Mouse (Mus musculus) lung, embryonic 15.5 days (tissue): ENCODE measurements around the gene Scrn1. TPM values are rescaled to one million over a fixed set of nuclear protein-coding genes. Genes with fewer than 3 reads are reported as not detected.

ENCODE experiments used
- ATAC-seq: fragments of 200-750 bp; cut with Nextera tagmentation; 2 replicates; pipeline ENCODE4 v1.8.0; 2017; ENCODE audit warnings: moderate number of reproducible peaks, borderline replicate concordance; ENCODE audit not compliant: low FRiP score, low TSS enrichment; ENCODE audit errors: extremely low read depth
- H3K27ac ChIP-seq: fragments of 300-500 bp; sonication (generic); 2 replicates; pipeline ENCODE4 v1.5.1; 2015; ENCODE audit warnings: moderate library complexity, mild to moderate bottlenecking, inconsistent platforms
- H3K27me3 ChIP-seq: fragments of 300-500 bp; sonication (generic); 2 replicates; pipeline ENCODE4 v1.6.1; 2015; ENCODE audit warnings: inconsistent platforms
- H3K36me3 ChIP-seq: fragments of 300-500 bp; sonication (generic); 2 replicates; pipeline ENCODE4 v1.6.1; 2015; ENCODE audit warnings: inconsistent platforms
- H3K4me1 ChIP-seq: fragments of 300-500 bp; sonication (generic); 2 replicates; pipeline ENCODE4 v1.6.1; 2015; ENCODE audit warnings: inconsistent platforms
- H3K4me2 ChIP-seq: fragments of 300-500 bp; sonication (generic); 2 replicates; pipeline ENCODE4 v1.6.1; 2015; ENCODE audit warnings: inconsistent platforms, mild to moderate bottlenecking, moderate library complexity
- H3K4me3 ChIP-seq: fragments of 300-500 bp; sonication (generic); 2 replicates; pipeline ENCODE4 v1.5.1; 2015; ENCODE audit warnings: mild to moderate bottlenecking, inconsistent platforms
- H3K9ac ChIP-seq: fragments of 300-500 bp; sonication (generic); 2 replicates; pipeline ENCODE4 v1.6.1; 2015; ENCODE audit warnings: inconsistent platforms
- H3K9me3 ChIP-seq: fragments of 300-500 bp; sonication (generic); 2 replicates; pipeline ENCODE4 v1.6.1; 2016; ENCODE audit warnings: inconsistent platforms
- WGBS: fragments of 180-500 bp; shearing (Covaris S2); methylation state at CpG from one replicate; pipeline ENCODE4 v1.1.7; 2015; 5-methylcytosine and 5-hydroxymethylcytosine counted together
- polyA plus RNA-seq: library from polyadenylated mRNA; unstranded; fragments of >200 nt; fragmentation: Nextera tagmentation; extraction: Ambion mirVana; gene quantifications from 2 replicates; pipeline ENCODE4 v1.2.1, GENCODE M21; 2015

The Scrn1 gene
- polyA plus RNA-seq, 1 experiment from 2014 or later = 2.8 TPM

- Histone ChIP-seq H3K9me3 (no peaks in the 10 kb centered on the region), H3K9ac (no peak overlapping the region), H3K27ac (no peak overlapping the region), H3K4me1 (peaks cover 13% of the 10 kb centered on the region), H3K27me3 (peaks cover 28% of the 10 kb centered on the region; the same call in 1 of the 2 replicates), H3K4me3 (no peak overlapping the region), H3K36me3 (no peaks in the 10 kb centered on the region), H3K4me2 (no peak overlapping the region)
- ATAC-seq = no peak
- 84% methylated on average over 4 of the region's 4 CpGs for WGBS
Measured at GRCm38 (mm10) chr6:54563561-54563960, 2.7 kb downstream of the Scrn1 start.

GRCm38 (mm10) chr6:54562018-54562809 lies 4.1 kb downstream of the Scrn1 start:
- peaks cover 13% of the 10 kb centered on the region for H3K4me1 ChIP-seq
- no peak for ATAC-seq
- H3K9me3 ChIP-seq = no peaks in the 10 kb centered on the region
- no peaks in the 10 kb centered on the region for H3K36me3 ChIP-seq
- H3K4me3 ChIP-seq = no peak overlapping the region
- no peak overlapping the region for H3K9ac ChIP-seq
- no peak overlapping the region for H3K27ac ChIP-seq
- peaks cover 23% of the 10 kb centered on the region; the same call in 1 of the 2 replicates for H3K27me3 ChIP-seq
- 51% methylated on average over 16 of the region's 17 CpGs for WGBS
- no peak overlapping the region for H3K4me2 ChIP-seq

- ATAC-seq = no peak
- Histone ChIP-seq H3K36me3 (no peaks in the 10 kb centered on the region), H3K9ac (no peak overlapping the region), H3K27ac (no peak overlapping the region), H3K4me2 (no peak overlapping the region), H3K9me3 (no peaks in the 10 kb centered on the region), H3K4me1 (peaks cover 18% of the 10 kb centered on the region; the same call in 1 of the 2 replicates), H3K27me3 (no peaks in the 10 kb centered on the region), H3K4me3 (no peak overlapping the region)
- 61% methylated on average over 7 of the region's 7 CpGs for WGBS
Measured at GRCm38 (mm10) chr6:54558466-54558865, 7.8 kb downstream of the Scrn1 start.

GRCm38 (mm10) chr6:54557671-54558070 lies 8.6 kb downstream of the Scrn1 start:
- Histone ChIP-seq H3K36me3 (no peaks in the 10 kb centered on the region), H3K4me1 (peaks cover 18% of the 10 kb centered on the region; the same call in 1 of the 2 replicates), H3K27ac (no peak overlapping the region), H3K4me3 (no peak overlapping the region), H3K9ac (no peak overlapping the region), H3K27me3 (no peaks in the 10 kb centered on the region), H3K9me3 (no peaks in the 10 kb centered on the region), H3K4me2 (no peak overlapping the region)
- no peak for ATAC-seq
- 89% methylated on average over 7 of the region's 7 CpGs for WGBS

- Histone ChIP-seq H3K27ac (peak overlapping the region; percentile 63), H3K9ac (no peak overlapping the region), H3K27me3 (no peaks in the 10 kb centered on the region), H3K4me1 (peaks cover 18% of the 10 kb centered on the region; the same call in 1 of the 2 replicates), H3K36me3 (no peaks in the 10 kb centered on the region), H3K9me3 (no peaks in the 10 kb centered on the region), H3K4me3 (no peak overlapping the region), H3K4me2 (no peak overlapping the region)
- ATAC-seq = peak; percentile 75; the same call in 1 of the 2 replicates
- 42% methylated on average over 1 of the region's 1 CpGs for WGBS
Measured at GRCm38 (mm10) chr6:54555816-54556215, 10.5 kb downstream of the Scrn1 start.

GRCm38 (mm10) chr6:54554341-54555110 lies 11.8 kb downstream of the Scrn1 start:
- no peak overlapping the region for H3K9ac ChIP-seq
- no peaks in the 10 kb centered on the region for H3K36me3 ChIP-seq
- no peak for ATAC-seq
- 0 out of 2 replicates have a peak overlapping the region, but pooled peaks have one; percentile 21 for H3K27ac ChIP-seq
- H3K4me3 ChIP-seq = no peak overlapping the region
- H3K9me3 ChIP-seq = no peaks in the 10 kb centered on the region
- peaks cover 19% of the 10 kb centered on the region; the same call in 1 of the 2 replicates for H3K4me1 ChIP-seq
- no peaks in the 10 kb centered on the region for H3K27me3 ChIP-seq
- H3K4me2 ChIP-seq = no peak overlapping the region
- 52% methylated on average over 8 of the region's 8 CpGs for WGBS

GRCm38 (mm10) chr6:54553632-54554031 lies 12.7 kb downstream of the Scrn1 start:
- no peaks in the 10 kb centered on the region for H3K27me3 ChIP-seq
- 40% methylated on average over 2 of the region's 2 CpGs for WGBS
- ATAC-seq = no peak
- no peak overlapping the region for H3K27ac ChIP-seq
- no peaks in the 10 kb centered on the region for H3K9me3 ChIP-seq
- H3K4me2 ChIP-seq = no peak overlapping the region
- H3K36me3 ChIP-seq = no peaks in the 10 kb centered on the region
- H3K4me1 ChIP-seq = peaks cover 22% of the 10 kb centered on the region; the same call in 1 of the 2 replicates
- no peak overlapping the region for H3K4me3 ChIP-seq
- no peak overlapping the region for H3K9ac ChIP-seq

GRCm38 (mm10) chr6:54552721-54553413 lies 13.4 kb downstream of the Scrn1 start:
- Histone ChIP-seq H3K36me3 (no peaks in the 10 kb centered on the region), H3K27ac (no peak overlapping the region), H3K9me3 (no peaks in the 10 kb centered on the region), H3K4me1 (peaks cover 27% of the 10 kb centered on the region), H3K4me2 (no peak overlapping the region), H3K9ac (no peak overlapping the region), H3K27me3 (no peaks in the 10 kb centered on the region), H3K4me3 (no peak overlapping the region)
- WGBS = 79% methylated on average over 9 of the region's 9 CpGs
- no peak for ATAC-seq

GRCm38 (mm10) chr6:54550801-54551323 lies 15.4 kb downstream of the Scrn1 start:
- no peak for ATAC-seq
- Histone ChIP-seq H3K4me2 (no peak overlapping the region), H3K27ac (no peak overlapping the region), H3K4me3 (no peak overlapping the region), H3K36me3 (no peaks in the 10 kb centered on the region), H3K27me3 (no peaks in the 10 kb centered on the region), H3K4me1 (peaks cover 25% of the 10 kb centered on the region), H3K9ac (no peak overlapping the region), H3K9me3 (no peaks in the 10 kb centered on the region)
- WGBS = 16% methylated on average over 7 of the region's 7 CpGs

GRCm38 (mm10) chr6:54549311-54549710 lies 17.0 kb downstream of the Scrn1 start:
- Histone ChIP-seq H3K27me3 (no peaks in the 10 kb centered on the region), H3K4me1 (peaks cover 13% of the 10 kb centered on the region), H3K36me3 (no peaks in the 10 kb centered on the region), H3K4me3 (no peak overlapping the region), H3K4me2 (no peak overlapping the region), H3K9me3 (no peaks in the 10 kb centered on the region), H3K9ac (no peak overlapping the region), H3K27ac (no peak overlapping the region)
- no peak for ATAC-seq
- whole genome bisulfite sequencing = 50% methylated on average over 4 of the region's 4 CpGs

GRCm38 (mm10) chr6:54548314-54549019 lies 17.8 kb downstream of the Scrn1 start:
- Histone ChIP-seq H3K4me3 (no peak overlapping the region), H3K27me3 (no peaks in the 10 kb centered on the region), H3K9ac (no peak overlapping the region), H3K4me2 (no peak overlapping the region), H3K27ac (no peak overlapping the region), H3K9me3 (no peaks in the 10 kb centered on the region), H3K36me3 (no peaks in the 10 kb centered on the region), H3K4me1 (peaks cover 9% of the 10 kb centered on the region)
- ATAC-seq = peak; percentile 23; the same call in 1 of the 2 replicates
- 40% methylated on average over 13 of the region's 13 CpGs for WGBS
